Mouse (Mus musculus): ENCODE measurements around the gene Ptpn23. TPM values are rescaled to one million over a fixed set of nuclear protein-coding genes. Genes with fewer than 3 reads are reported as not detected.

Ptpn23 gene
- 26.8 and 40.1 TPM in 2 replicates for polyA plus RNA-seq (2012; rRNA removed)

GRCm38 (mm10) chr9:110408099-110408773 is at the start of gene Ptpn23:
Ptpn23 (minus strand) TSS chr9:110408213.

DNA sequence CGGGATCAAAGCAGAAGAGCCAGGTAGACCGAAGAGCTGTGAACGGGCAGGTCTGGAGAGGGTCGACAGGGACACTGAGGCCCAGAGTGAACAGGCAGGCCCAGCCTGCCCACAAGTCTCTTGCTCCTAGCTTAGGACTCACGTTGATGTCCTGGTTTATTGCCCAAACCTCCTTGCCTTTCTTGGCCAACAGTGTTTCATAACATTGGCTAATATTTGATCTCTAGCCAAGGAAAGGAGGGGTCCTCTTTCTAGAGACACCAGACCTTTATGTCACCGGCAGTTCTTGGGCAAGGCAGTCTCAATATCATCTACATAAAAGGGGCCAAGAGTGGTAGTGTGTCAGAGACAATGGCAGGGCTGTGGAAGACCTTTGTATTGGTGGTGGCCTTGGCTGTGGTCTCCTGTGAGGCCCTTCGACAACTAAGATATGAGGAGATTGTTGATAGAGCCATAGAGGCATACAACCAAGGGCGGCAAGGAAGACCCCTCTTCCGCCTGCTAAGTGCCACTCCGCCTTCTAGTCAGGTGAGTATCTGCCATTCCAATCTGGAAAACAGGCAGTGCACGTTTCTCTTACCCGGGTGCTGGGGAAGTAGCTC is 11.6 kb upstream of the Ptpn23 start, which contains the start of gene Ngp:
TSS of gene Ngp (plus strand) at position 237 of the 602 bp plus-strand sequence.

Other genes with a start within 250 kb of the Ptpn23 start
- 1.2 and 1.4 TPM in 2 replicates for gene Cspg5, start 164.4 kb downstream of the Ptpn23 start, polyA plus RNA-seq (2012; rRNA removed)
- gene Elp6, start 103.0 kb downstream of the Ptpn23 start, polyA plus RNA-seq (2012; rRNA removed): 8.2 and 10.6 TPM in 2 replicates
- gene Scap, start 74.9 kb downstream of the Ptpn23 start, polyA plus RNA-seq (2012; rRNA removed): 42.3 and 49.1 TPM in 2 replicates
- gene Ngp, start 11.5 kb upstream of the Ptpn23 start, polyA plus RNA-seq (2012; rRNA removed): 0.09 TPM in 1 of 2 replicates, not detected in the other
- 16.9 and 19.4 TPM in 2 replicates for gene Klhl18, start 68.5 kb upstream of the Ptpn23 start, polyA plus RNA-seq (2012; rRNA removed)
- 1.0 and 2.3 TPM in 2 replicates for gene Kif9, start 68.7 kb upstream of the Ptpn23 start, polyA plus RNA-seq (2012; rRNA removed)
- 26.6 and 36.4 TPM in 2 replicates for gene Setd2, start 124.4 kb upstream of the Ptpn23 start, polyA plus RNA-seq (2012; rRNA removed)
- 9.3 and 9.7 TPM in 2 replicates for gene Nradd, start 216.2 kb upstream of the Ptpn23 start, polyA plus RNA-seq (2012; rRNA removed)
- 88.0 and 95.5 TPM in 2 replicates for gene Nbeal2, start 245.9 kb upstream of the Ptpn23 start, polyA plus RNA-seq (2012; rRNA removed)
- 86.9 and 106 TPM in 2 replicates for gene Ccdc12, start 248.3 kb upstream of the Ptpn23 start, polyA plus RNA-seq (2012; rRNA removed)

Data from colon, adult 2 months (tissue).